Mouse (Mus musculus): ENCODE data around the gene Lrrfip2.

Lrrfip2 gene

DNA sequence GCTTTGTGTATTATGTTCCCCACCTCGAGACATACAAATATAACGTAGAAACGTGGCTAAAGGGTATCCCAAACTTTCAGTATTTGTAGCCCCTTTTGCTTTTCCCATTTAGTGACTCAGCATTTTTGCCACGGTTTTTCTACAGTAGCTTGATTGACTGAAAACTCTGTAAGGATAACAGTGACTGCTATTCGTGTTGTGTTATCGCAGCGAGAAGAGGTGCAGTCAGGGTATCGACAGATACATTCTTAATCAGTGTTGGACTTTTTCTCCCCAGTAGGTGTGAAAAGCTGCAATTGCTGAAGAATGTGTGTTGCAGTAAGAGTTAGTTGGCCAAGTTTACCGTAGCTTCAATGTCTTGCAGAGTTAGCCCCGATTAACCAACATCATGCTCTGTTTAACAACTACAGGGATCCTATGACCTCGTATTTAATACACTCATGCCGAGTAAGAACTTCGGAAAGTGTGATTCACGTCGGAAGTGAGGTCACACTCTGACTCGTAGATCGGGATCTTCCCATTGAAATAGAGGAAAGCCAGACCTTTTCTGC lies 1.6 kb downstream of the Lrrfip2 start:
- DNase-seq, result no peak

DNA sequence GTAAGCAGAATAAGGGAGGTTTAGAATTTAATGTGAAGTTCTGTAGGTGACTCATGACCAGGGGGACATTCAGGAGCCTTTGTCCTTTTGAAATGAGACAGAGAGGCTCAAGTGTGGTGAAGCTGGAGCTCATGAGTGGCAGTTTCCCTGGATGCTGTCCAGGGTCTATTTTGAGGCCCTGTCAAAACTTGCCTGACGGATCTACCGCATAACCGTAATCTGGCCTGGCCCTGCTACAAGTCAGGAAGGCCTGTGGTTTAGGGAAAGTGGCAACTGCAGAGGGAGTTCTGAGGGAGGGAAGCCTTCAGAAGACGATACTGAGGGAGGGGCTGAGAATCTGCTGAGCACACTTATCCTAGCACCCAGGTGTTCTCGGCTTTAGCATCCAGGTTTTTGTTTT lies 5.1 kb downstream of the Lrrfip2 start:
- DNase-seq, result no peak

DNA sequence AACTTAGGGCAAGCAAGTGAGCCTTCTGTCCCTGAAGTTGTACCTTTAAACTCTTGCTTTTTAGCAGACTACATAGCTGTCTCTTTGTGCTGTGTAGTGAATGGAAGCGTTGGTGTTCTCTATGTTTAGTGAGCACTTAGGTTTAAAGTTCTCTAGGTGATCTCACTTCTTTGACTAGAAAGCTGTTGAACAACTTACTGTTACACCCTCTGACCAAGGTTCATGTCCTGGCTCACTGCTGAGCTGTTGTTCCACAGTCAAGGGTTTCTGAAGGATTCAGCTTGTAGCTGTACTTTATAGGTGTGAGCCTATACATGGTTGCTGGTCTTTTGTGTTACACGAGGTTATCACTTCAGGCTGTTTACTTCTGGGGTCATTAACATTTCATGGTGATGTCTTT lies 5.9 kb downstream of the Lrrfip2 start:
- no peak for DNase-seq

DNA sequence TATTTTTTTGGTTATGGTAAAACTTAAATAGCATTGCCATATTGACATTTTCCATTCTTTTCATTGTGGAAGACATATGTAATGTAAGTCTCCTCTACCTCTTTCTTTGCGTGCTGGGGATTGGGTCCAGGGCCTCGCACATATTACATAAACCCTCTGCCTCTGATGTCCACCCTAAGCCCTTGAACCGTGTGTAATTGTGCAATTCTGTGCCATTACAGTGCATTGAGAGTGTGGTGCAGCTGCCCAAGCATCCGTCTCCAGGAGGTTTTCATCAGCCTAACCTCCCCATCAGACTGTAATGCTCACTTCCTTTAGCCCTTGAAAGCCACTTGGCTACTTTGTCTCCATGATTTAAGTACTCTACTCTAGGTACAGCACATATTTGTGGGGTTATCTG lies 7.0 kb downstream of the Lrrfip2 start:
- no peak for DNase-seq

DNA sequence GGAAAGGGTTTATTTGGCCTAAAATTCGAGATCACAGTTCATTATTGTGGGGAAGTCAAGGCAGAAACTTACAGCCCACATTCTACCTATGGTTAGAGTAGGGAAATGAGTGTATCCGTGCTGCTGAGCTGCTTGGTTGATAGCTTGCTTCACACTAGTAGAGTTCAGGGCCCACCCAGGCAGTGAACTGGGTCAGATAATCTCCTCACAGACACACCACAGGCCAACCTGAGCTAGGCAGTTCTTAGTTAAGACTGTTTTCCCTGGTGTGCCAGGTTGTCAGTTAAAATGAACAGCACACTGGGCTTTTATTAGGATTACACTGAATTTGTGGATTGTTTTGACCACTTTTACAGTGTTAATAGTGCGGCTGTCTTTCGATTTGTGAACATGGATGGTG lies 9.3 kb downstream of the Lrrfip2 start:
- no peak for DNase-seq

DNA sequence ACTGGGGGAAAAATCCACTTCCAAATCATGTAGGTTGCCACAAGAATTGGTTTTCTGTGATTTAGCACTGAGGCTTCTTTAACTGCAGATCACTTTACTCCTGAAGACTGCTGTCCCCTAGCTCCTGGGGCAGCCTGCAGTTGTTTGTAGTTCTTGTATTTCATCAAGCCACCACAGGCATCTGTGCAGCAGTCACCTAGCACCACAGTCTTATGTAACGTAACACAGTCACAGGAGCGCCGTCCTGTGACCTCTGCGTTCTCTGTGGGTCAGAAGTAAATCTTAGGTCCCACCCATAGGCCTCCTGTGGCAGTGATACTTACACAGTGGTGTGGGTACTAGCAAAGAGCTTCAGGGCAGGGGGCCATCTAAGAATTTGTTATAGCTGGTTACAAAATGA lies 10.4 kb downstream of the Lrrfip2 start:
- no peak for DNase-seq

DNA sequence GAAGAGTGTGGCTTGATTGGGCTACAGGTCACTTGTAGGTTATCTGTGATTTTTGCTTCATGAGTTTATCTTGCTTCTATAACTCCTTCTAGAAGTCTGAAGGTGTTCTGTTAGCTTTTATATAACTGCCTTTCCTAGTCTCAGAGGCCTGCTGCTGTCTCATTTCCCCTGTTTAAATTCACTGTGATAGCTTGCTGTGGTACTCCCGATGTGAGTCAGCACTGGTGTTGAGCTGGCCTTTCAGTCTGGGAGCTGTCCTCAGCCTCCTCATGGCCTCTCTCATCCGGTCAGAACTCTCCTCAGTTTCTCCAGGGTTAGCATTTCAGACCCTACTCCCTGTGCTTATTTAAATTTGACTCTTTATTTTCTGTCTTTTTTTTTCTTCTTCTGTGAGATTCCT lies 12.7 kb downstream of the Lrrfip2 start:
- DNase-seq, result no peak

DNA sequence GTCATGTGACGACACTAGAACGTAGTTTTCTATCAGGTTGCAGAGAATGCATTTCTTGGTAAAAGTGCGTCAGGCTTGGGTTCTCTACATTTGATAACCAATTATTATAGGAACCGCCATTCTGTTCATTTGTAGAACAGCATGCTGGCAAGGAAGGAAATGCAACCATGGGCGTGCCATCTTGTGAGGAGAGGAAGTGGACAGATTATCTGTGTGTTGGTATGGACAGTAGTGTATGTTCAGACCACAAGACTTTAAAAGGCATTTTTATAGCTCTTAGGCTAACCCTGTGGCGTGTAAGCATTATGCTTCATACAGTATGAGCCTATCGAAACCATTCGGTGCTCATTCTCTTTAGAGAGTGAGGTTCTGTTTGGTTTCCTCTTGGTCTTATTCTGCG lies 20.8 kb downstream of the Lrrfip2 start:
- DNase-seq, result no peak

DNA sequence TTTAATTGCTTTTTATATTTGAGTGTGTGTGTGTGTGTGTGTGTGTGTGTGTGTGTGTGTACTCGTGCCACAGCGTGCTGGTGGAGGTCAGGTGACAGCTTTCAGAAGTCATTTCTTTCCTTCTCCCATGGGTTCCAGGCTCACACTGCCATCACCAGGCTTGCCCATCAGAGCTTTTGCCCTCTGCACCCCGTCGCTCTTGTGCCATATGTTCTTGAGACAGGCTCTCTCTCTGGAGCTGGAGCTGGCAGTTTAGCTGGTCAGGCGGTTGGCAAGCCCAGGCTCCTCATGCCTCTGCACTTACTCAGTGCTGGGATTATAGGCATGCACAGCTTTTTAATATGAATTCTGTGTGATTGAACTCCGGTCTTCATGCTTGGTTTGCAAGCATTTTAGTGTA lies 25.3 kb downstream of the Lrrfip2 start:
- no peak for DNase-seq

DNA sequence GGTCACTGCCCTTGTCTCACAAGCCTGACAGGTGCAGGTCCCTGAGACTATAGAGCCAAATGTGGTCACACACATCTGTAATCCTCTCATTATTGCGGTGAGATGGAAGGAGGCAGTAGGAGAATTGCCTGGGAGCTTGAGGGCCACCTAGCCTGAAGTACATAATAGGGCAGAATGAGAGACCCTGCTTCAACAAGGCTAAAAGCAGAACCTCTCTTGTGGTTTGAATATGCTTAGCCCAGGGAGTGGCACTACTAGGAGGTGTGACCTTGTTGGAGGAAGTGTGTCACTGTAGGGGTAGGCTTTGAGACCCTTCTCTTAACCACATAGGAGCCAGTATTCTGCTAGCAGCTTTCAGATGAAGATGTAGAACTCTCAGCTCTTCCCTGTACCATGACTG lies 26.0 kb downstream of the Lrrfip2 start:
- no peak for DNase-seq

DNA sequence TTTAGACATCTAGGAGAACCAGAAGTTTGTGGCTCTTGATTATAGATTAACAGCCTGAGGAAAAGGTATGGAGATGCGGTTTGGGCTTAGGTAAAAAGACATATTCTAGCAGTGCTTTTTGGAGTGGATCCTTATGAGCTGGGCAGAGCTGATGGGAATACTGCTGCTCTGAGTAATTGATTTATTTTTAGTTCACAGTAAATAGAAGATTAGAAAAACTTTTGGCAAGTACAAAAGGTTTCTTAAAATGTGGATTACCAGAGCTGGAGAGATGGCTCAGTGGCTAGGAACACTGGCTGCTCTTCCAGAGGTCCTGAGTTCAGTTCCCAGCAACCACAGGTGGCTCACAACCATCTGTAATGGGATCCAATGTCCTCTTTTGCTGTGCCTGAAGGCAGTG lies 27.3 kb downstream of the Lrrfip2 start:
- no peak for DNase-seq

DNA sequence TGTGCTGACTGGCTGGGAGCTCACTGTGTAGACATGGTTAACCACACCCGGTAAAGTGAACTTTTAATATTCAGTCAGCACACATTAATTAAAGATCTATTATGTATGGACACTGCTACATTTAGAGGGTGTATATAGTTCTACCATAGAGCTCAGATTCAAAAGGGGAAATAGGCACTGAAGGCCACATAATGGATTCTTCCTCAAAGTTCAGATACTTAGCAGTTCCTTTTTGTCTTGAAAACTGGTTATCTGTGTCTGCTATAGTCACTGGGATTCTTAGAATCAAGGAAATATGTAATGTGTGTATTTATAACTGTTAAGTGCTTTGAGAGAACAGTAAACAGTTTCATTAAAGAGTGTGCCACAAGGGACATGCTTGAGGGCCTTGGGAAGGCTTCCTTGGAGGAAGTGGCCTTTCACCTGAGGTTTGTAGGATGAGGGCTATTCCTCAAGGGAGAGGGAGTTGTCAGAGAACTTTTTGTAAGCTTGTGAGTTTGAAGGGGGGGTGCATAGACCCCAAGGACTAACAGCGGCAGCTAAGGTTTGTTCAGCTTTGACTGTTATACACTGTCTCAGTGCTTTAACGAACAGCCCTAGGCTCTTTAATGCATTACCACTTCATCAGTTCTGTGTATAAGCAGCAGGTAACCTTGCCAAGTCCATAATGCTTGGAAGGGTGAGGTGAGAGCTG lies 28.3 kb downstream of the Lrrfip2 start:
- DNase-seq, result no peak

DNA sequence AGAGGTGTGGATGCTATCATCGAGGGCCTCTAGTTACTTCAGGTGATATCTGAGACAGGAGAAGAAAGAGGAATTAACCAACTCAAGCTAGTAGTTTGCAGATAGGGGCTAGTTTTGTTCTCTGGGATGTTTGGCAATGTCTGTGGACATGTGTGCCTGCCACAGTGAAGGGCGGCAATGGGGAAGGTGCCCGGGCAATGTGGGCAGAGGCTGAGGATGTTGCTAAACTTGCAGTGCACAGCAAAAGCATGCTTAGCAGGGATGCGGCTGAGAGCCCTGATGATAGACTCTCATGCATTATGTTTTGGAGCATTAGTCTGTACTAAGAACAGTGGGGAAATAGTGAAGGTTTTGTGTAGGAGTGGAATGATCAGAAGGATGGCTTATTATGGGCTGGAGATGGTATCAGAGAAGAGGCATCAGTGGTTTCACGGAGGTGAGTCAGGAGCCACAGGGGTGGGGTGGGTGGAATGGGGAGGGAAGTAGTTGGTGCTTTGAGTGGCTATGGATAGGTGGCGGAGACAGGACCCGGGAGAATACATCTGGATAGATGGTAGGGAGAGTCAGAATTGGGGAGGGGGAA lies 28.9 kb downstream of the Lrrfip2 start:
- DNase-seq, result no peak

DNA sequence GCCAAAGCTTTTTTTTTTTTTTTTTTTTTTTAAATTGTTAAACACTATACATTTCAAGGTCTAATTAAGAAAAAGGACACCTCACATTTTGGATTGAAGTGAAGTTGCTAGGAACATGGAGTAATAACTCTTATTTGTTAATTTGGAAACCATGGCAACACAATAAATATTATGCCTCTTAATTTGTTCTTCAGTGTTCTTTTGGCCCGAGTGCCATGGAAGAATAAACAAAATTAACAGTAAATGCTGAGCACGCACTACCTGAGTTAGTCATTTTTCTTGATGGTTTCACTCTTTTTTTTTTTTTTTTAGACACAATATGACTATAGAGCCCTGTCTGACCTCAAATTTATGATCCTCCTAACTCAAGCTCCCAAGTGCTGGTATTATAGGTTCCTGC lies 30.6 kb downstream of the Lrrfip2 start:
- no peak for DNase-seq

DNA sequence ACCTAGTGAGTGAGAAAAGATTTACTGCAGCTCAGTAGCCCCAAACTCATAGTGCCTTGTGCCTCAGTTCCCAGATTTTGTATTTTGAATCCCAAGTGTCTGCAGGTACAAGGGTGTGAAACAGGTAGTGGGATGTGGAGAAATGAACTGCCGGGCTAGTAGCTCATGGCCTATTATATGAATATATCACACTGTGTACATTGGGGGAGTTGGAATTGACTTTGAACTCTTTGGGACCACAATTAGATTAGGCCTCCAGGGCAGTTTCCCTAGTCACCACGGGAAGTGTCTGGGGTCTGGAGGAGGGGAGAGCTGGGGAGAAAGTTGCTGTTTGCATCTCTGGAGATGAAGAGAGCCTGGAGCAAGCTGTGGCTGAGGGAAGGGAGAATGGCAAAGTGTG lies 31.0 kb downstream of the Lrrfip2 start:
- DNase-seq, result no peak

DNA sequence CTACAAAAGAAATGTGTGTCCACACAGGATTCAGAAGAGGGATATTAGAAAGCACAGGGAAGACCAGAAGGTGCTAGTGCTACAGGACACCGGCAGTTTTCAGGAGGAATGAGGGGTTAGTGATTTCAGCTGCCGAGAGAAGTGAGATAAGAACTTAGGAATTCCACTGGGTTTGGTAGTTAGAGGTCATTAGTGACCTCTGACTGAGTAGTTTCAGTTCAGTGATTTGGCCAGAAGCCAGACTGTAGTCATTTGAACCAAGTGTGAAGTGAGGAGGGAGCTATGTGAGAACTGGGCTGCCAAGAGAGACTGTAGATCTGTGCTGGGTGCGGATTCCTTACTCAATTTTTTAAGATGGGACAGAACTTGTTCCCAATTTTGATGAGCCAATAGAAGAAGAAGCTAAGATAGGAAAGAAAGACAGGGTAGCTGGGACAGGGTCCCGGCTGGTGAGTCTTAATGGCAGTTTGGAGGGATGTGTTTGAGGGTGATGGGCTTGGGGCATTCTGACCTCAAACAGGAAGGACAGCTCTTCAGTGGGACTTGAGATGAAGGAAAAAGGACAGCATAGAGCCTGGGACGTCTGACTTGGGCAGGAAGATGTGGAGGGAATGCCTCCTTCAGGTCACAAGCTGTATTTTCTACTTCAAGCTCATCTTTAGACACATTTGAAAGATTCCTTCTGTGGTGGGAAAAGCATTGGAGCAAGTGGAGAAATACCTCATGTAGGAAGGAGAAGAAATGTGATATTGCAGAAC lies 32.0 kb downstream of the Lrrfip2 start:
- no peak for DNase-seq

DNA sequence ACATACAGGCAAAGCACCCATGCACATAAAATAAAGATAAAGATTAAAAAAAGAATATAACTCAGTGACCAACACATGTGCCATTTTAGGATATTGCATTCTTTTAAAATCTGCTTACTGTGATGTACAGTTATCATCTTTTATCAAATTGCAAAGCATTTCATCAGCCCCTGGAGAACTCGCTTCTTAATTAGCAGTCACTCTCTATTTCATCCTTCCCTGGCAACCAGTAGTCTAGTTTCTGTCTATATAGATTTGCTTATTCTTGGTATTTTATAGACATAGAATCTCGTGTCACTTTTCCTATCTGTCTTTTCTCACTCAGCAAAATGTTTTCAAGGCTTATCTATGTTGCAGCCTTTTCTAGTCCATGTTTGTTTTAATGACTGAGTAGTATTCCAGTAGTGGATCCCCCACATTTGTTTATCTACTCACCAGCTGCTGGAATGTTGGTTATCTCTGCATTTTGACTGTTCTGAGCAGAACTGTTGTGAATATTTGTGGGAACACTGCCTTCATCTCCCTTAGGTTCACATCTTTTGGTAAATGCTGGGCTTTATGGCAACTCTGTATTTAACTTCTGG lies 35.0 kb downstream of the Lrrfip2 start:
- no peak for DNase-seq

DNA sequence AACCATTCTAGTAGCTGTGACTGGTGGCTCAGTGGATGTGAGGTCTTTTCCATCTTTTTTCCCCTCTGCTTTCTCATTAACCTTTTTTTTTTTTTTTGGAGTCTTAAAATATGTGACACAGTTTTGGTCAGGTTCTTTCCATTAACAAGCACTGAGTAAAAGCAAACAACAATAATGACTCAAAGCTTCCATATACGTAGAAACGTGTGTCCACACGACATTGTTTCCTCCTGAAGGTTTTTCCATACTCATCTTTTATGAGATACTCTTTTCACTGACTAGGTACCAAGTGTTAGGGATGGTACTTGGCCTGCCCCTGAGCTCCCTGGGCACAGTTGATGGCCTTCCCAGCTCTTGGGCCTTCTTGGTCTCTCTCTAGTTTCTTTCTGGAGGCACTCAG lies 35.6 kb downstream of the Lrrfip2 start:
- no peak for DNase-seq

DNA sequence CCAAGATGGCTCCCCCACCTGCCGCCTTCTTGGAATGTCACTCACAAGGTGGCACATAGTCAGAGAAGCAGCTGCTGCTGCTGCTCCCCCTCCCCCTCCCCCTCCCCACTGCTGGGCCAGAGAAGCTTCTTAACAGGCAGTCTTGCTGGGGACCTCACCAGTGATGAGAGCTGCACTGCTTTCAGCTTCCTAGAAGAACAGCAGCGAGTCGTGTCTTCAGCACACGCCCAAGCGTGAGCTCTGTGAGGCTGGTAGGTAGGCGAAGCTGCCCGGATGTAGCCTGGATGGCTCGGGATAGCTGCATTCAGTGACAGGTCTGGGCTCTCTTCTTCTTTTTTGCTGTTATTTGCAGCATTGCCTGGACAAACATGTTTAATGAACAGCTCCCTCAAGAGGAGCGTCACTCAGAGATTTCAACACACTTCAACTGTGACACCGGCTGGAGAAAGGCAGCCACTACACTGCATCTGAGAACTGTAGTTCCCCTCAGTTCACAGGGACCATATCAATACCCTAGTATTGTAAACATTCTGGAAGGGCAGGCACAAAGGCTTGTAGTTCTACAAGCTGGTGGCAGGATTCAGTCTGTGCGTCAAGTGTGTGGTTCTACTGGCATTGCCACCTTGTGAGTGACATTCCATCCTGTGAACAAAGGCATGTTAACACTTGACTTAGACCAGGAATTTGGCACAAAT lies 38.5 kb downstream of the Lrrfip2 start:
- DNase-seq, result no peak

DNA sequence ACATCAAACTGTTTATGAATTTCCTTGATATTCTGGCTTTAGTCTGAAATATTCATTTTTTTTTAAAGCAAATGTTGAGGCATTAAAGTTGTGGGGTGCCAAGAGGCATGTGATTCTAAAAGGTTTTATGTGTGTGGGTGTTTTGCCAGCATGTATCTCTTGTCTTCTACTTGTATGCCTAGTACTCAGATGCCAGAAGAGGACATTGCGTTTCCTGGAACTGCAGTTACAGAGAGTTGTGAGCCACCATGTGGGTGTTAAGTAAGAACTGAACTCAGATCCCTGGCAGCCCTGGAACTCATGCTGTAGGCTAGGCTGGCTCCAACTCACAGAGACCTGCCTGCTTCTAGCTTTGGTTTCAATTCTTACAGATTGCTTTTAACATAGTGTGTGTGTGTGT lies 42.2 kb downstream of the Lrrfip2 start:
- no peak for DNase-seq

DNA sequence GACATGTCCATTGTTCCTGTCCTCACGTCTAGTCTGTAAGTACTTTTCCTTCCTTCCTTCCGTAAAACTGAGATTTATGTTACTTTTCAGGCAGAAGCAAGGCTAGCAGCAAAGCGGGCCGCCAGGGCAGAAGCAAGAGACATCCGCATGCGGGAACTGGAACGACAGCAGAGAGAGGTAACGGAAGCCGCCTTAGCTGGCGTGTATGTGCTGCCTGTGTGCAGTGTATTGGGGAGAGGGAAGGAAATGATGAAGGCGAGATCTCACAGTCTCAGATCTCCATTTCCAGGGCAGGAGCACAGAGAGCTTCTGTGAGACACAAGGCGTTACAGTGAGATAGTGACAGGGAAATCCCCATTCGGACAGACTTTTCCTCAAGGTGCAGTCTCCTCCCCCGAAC lies 43.8 kb downstream of the Lrrfip2 start:
- no peak for DNase-seq

DNA sequence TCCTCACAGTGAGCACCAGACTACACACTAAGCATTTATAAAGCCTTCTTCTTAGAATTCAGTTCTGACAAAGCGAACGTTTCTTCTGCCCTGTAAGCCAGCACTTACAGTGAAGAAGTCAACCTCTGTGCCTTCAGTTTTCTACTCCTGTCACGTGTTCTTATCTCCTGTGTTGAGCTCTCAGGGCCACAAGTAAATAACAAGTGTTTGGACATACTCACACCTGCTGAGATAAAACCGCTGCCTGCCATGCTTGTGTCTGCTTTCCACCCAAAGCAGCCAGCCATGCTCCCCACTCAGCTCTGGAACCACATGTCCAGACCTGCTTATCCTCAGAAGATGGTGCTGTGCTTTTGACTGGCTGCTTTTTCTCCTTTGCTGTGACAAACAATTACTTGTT lies 49.2 kb downstream of the Lrrfip2 start:
- no peak for DNase-seq

DNA sequence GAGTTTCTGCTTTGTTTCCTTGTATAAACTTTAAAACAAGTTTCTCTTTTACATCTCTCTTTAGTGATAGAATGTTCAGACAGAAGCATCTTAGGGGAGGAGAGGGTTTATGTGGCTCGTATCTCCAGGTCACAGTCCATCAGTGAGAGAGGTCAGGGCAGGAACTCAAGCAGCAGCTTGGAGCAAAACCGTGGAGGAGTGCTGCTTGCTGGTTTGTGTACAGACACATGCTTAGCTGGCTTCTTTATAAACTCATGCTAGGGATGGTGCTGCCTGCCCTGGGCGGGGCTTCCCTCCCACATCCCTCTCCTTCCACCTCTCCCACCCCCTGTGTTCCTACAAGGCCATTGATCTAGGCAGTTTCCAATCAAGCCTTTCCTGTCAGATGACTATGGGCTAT lies 53.0 kb downstream of the Lrrfip2 start:
- no peak for DNase-seq

Measured in right cerebral cortex, postnatal 14 days (tissue).